14 mouse cellular contexts compared by ENCODE assay signal in the genomic region with DNA sequence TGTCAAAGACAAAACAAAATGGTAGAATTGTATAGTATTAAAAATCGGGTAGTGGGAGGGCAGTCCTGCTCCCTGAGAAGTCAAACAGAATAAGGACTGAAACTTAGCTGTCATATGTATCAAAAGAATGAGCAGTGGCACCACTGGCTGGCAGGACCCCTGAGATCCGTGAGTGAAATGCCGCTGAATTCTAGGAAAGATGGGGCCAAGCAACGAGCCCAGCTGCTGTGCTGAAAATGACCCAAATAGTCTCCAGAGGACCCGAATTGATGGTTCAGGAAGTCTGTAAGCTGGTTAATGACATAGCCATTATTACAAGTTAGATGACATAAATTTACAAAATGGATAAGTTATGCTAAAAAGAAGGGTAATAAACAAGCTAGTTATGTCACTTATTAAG. TPM values are rescaled to one million over a fixed set of nuclear protein-coding genes. Genes with fewer than 3 reads are reported as not detected.
A peak's percentile ranks its signal among the peaks of the same experiment; 100 is the strongest.
DNase-seq lines count a peak whose midpoint lies in the region; ATAC-seq and TF ChIP-seq lines count a peak whose summit lies in the region.
"Had no signal": no experiment of that assay in that cellular context is flagged by ENCODE, and none has a peak within 500 bp of the region (broad histone marks: within the 10 kb centered on the region; RNA-seq: fewer than 3 reads in every experiment).

No protein-coding gene starts in this region.

- no peaks in the 10 kb centered on the region for H3K79me2 ChIP-seq in myocyte (ENCODE audit: control insufficient read depth, insufficient read depth)

- H3ac ChIP-seq in myocyte (ENCODE audit: control insufficient read depth, insufficient read length), result no peak overlapping the region

- no peaks in the 10 kb centered on the region for H3K9me3 ChIP-seq in kidney, embryonic 15.5 days (replicated peaks)
- H3K9me3 ChIP-seq in liver, embryonic 11.5 days (ENCODE audit: control insufficient read depth, low read length), result no peaks in the 10 kb centered on the region
- H3K9me3 ChIP-seq in hindbrain, embryonic 11.5 days (ENCODE audit: control insufficient read depth, low read length), result no peaks in the 10 kb centered on the region
- H3K9me3 ChIP-seq: hindbrain, embryonic 13.5 days; midbrain, embryonic 10.5 days had no signal

- H3K9ac ChIP-seq in kidney, embryonic 15.5 days, result no peak overlapping the region
- peak overlapping the region; percentile 66 for H3K9ac ChIP-seq in liver, embryonic 11.5 days (ENCODE audit: low read depth, low read length)
- no peak overlapping the region for H3K9ac ChIP-seq in hindbrain, embryonic 11.5 days (ENCODE audit: low read depth, low read length)
- H3K9ac ChIP-seq: hindbrain, embryonic 13.5 days had no signal

- no peaks in the 10 kb centered on the region for H3K36me3 ChIP-seq in kidney, embryonic 15.5 days
- no peaks in the 10 kb centered on the region for H3K36me3 ChIP-seq in kidney, adult 2 months (ENCODE audit: control insufficient read depth, insufficient read depth, low read length)
- no peaks in the 10 kb centered on the region for H3K36me3 ChIP-seq in liver, embryonic 11.5 days (ENCODE audit: control insufficient read depth, insufficient read depth, low read length)
- no peaks in the 10 kb centered on the region for H3K36me3 ChIP-seq in myocyte (ENCODE audit: control insufficient read depth, insufficient read depth)
- no peaks in the 10 kb centered on the region for H3K36me3 ChIP-seq in hindbrain, embryonic 11.5 days (ENCODE audit: control insufficient read depth, insufficient read depth, low read length)
- H3K36me3 ChIP-seq: hindbrain, embryonic 13.5 days; midbrain, embryonic 10.5 days had no signal

- peak overlapping the region; percentile 25; the same call in 1 of the 2 replicates for H3K4me2 ChIP-seq in kidney, embryonic 15.5 days
- H3K4me2 ChIP-seq in liver, embryonic 11.5 days, result peak overlapping the region; percentile 69
- H3K4me2 ChIP-seq in myocyte (ENCODE audit: low read depth), result peak overlapping the region; percentile 96
- H3K4me2 ChIP-seq in hindbrain, embryonic 11.5 days (replicated peaks; ENCODE audit: low read depth, low read length), result no peak overlapping the region
- H3K4me2 ChIP-seq: hindbrain, embryonic 13.5 days had no signal

- TF ChIP-seq POLR2A in kidney, adult 2 months (IDR thresholded peaks at IDR 0.05; ENCODE audit: low read depth, low read length), result no peak
- no peak for TF ChIP-seq POLR2A in bone marrow macrophage, adult 2 months (IDR thresholded peaks at IDR 0.05; ENCODE audit: borderline replicate concordance, low read depth, low read length)
- no peak for TF ChIP-seq POLR2A in myocyte (IDR thresholded peaks at IDR 0.05; ENCODE audit: insufficient read length, low read depth)

- no peaks in the 10 kb centered on the region; the same call in 1 of the 2 replicates for H3K27me3 ChIP-seq in kidney, embryonic 15.5 days
- no peaks in the 10 kb centered on the region for H3K27me3 ChIP-seq in kidney, adult 2 months (replicated peaks; ENCODE audit: control insufficient read depth, insufficient read depth, low read length)
- no peaks in the 10 kb centered on the region for H3K27me3 ChIP-seq in liver, embryonic 11.5 days (replicated peaks; ENCODE audit: control insufficient read depth, insufficient read depth, low read length)
- H3K27me3 ChIP-seq in myocyte (ENCODE audit: control insufficient read depth, insufficient read depth, insufficient read length), result no peaks in the 10 kb centered on the region
- no peaks in the 10 kb centered on the region; the same call in 1 of the 2 replicates for H3K27me3 ChIP-seq in hindbrain, embryonic 11.5 days (ENCODE audit: control insufficient read depth, insufficient read depth, low read length)
- H3K27me3 ChIP-seq: hindbrain, embryonic 13.5 days had no signal

- 76% methylated on average over 5 of the region's 5 CpGs for WGBS in kidney, embryonic 15.5 days
- WGBS in kidney, adult 2 months, result 75% methylated on average over 5 of the region's 5 CpGs
- 57% methylated on average over 5 of the region's 5 CpGs for WGBS in liver, embryonic 11.5 days
- WGBS in hindbrain, embryonic 11.5 days, result 85% methylated on average over 5 of the region's 5 CpGs

- no peak for ATAC-seq in kidney, embryonic 15.5 days (replicated peaks; ENCODE audit: low FRiP score)
- ATAC-seq in liver, embryonic 11.5 days (replicated peaks; ENCODE audit: low FRiP score), result no peak
- no peak for ATAC-seq in hindbrain, embryonic 11.5 days (ENCODE audit: low FRiP score)
- ATAC-seq: forebrain, embryonic 16.5 days had no signal

- H3K4me3 ChIP-seq in kidney, embryonic 15.5 days (replicated peaks), result no peak overlapping the region
- no peak overlapping the region for H3K4me3 ChIP-seq in kidney, adult 2 months (ENCODE audit: insufficient read depth, low read depth, low read length)
- H3K4me3 ChIP-seq in bone marrow macrophage, adult 2 months (ENCODE audit: insufficient read depth, low read length), result peak overlapping the region; percentile 47
- peak overlapping the region; percentile 40 for H3K4me3 ChIP-seq in liver, embryonic 11.5 days (ENCODE audit: low read depth, low read length)
- peak overlapping the region; percentile 23 for H3K4me3 ChIP-seq in myocyte
- H3K4me3 ChIP-seq in hindbrain, embryonic 11.5 days (ENCODE audit: low read depth, low read length), result no peak overlapping the region
- H3K4me3 ChIP-seq: hindbrain, embryonic 13.5 days; midbrain, embryonic 10.5 days had no signal

- no peak for TF ChIP-seq CTCF in kidney, adult 2 months (conservative IDR thresholded peaks at IDR 0.05; ENCODE audit: insufficient read depth, insufficient read length, low read depth, low read length)
- TF ChIP-seq CTCF in bone marrow macrophage, adult 2 months (IDR thresholded peaks at IDR 0.05; ENCODE audit: low read depth, low read length), result no peak

- DNase-seq in kidney, adult 2 months, result no peak
- DNase-seq in liver, embryonic 11.5 days (ENCODE audit: low spot score), result no peak
- no peak for DNase-seq in thymus, postnatal 25 days
- no peak for DNase-seq in hindbrain, embryonic 11.5 days (ENCODE audit: low spot score)
- DNase-seq: kidney, adult 18-20 months; layer of hippocampus, adult 9-11 months; lung, postnatal 10 days; right cerebral cortex, postnatal 25 days had no signal

- no peak overlapping the region; the same call in 1 of the 2 replicates for H3K27ac ChIP-seq in kidney, embryonic 15.5 days
- H3K27ac ChIP-seq in kidney, adult 2 months (ENCODE audit: insufficient read depth, low read depth, low read length), result no peak overlapping the region
- H3K27ac ChIP-seq in bone marrow macrophage, adult 2 months (ENCODE audit: insufficient read depth, low read depth, low read length), result peak overlapping the region; percentile 91
- peak overlapping the region; percentile 68 for H3K27ac ChIP-seq in liver, embryonic 11.5 days (ENCODE audit: low read depth, low read length)
- no peak overlapping the region for H3K27ac ChIP-seq in hindbrain, embryonic 11.5 days (ENCODE audit: low read depth, low read length)
- H3K27ac ChIP-seq: hindbrain, embryonic 13.5 days; midbrain, embryonic 10.5 days had no signal

- peaks cover 43% of the 10 kb centered on the region for H3K4me1 ChIP-seq in kidney, embryonic 15.5 days
- peaks cover 22% of the 10 kb centered on the region for H3K4me1 ChIP-seq in kidney, adult 2 months (ENCODE audit: control insufficient read depth, insufficient read depth, low read length)
- H3K4me1 ChIP-seq in bone marrow macrophage, adult 2 months (ENCODE audit: control insufficient read depth, insufficient read depth, low read length), result peaks cover 69% of the 10 kb centered on the region
- H3K4me1 ChIP-seq in liver, embryonic 11.5 days (replicated peaks; ENCODE audit: control insufficient read depth, insufficient read depth, low read length), result peaks cover 51% of the 10 kb centered on the region
- H3K4me1 ChIP-seq in hindbrain, embryonic 11.5 days (replicated peaks; ENCODE audit: control insufficient read depth, insufficient read depth, low read length), result no peaks in the 10 kb centered on the region
- H3K4me1 ChIP-seq: midbrain, embryonic 10.5 days had no signal

TF ChIP-seq in myocyte, 11 proteins besides CTCF, POLR2A, EP300 and RAD21:
- TF ChIP-seq TCF12 (IDR thresholded peaks at IDR 0.05; ENCODE audit: insufficient read depth, poor library complexity, severe bottlenecking) (no peak), TCF3 (IDR thresholded peaks at IDR 0.05; ENCODE audit: insufficient read length, low read depth) (no peak), USF1 (IDR thresholded peaks at IDR 0.05; ENCODE audit: low read depth) (no peak), MYOG (IDR thresholded peaks at IDR 0.05; ENCODE audit: control insufficient read depth in 1 of 3, insufficient read depth in 1 of 3, insufficient read length in 2 of 3, low read depth in 2 of 3) (no peak), MAX (IDR thresholded peaks at IDR 0.05; ENCODE audit: low read depth) (no peak), POLR2AphosphoS2 (IDR thresholded peaks at IDR 0.05; ENCODE audit: insufficient read length, low read depth) (no peak), MYOD1 (IDR thresholded peaks at IDR 0.05; ENCODE audit: control insufficient read depth in 1 of 3, insufficient read length in 2 of 3, low read depth in 2 of 3) (no peak)
TF ChIP-seq in myocyte: peak in this region for 0.

RNA-seq across cellular contexts. Expression of gene Snx9, which starts 42.2 kb away (rescaled TPM):
- polyA plus RNA-seq in kidney, embryonic 15.5 days (2015; fragmentation: Nextera tagmentation; extraction: Ambion mirVana), result 34.8 and 36.4 TPM in 2 replicates
- 55.3 and 56.6 TPM in 2 replicates for polyA plus RNA-seq in kidney, adult 2 months (2012; rRNA removed)
- polyA plus RNA-seq in bone marrow macrophage, adult 2 months (2012; ENCODE audit: insufficient read depth, insufficient read length, missing spikeins), result 77.6 and 78.7 TPM in 2 replicates
- polyA plus RNA-seq in liver, embryonic 11.5 days (2014; fragmentation: Nextera tagmentation; extraction: Ambion mirVana), result 31.2 and 35.4 TPM in 2 replicates
- polyA plus RNA-seq in myocyte (2012; fragmentation: generic; extraction: Trizol), result 24.7 TPM
- polyA plus RNA-seq in hindbrain, embryonic 11.5 days (2014; fragmentation: Nextera tagmentation; extraction: Ambion mirVana), result 20.7 and 22.5 TPM in 2 replicates

Comparison
In these comparisons a context has a peak if more than half of its experiments do, and no peak if none do; other contexts are left out.
1. H3K27ac ChIP-seq: peak in bone marrow macrophage, adult 2 months (single experiment) and liver, embryonic 11.5 days (single experiment); none in kidney, embryonic 15.5 days (single experiment), kidney, adult 2 months (single experiment) and hindbrain, embryonic 11.5 days (single experiment).
2. H3K4me3 ChIP-seq: peak in bone marrow macrophage, adult 2 months (single experiment), liver, embryonic 11.5 days (single experiment) and myocyte (single experiment); none in kidney, embryonic 15.5 days (single experiment), kidney, adult 2 months (single experiment) and hindbrain, embryonic 11.5 days (single experiment).